Mouse (Mus musculus) midbrain, embryonic 16.5 days (tissue): ENCODE measurements around the gene R3hdm1. TPM values are rescaled to one million over a fixed set of nuclear protein-coding genes. Genes with fewer than 3 reads are reported as not detected.

ENCODE experiments used
- ATAC-seq: fragments of 200-750 bp; cut with Nextera tagmentation; 2 replicates; pipeline ENCODE4 v1.8.0; 2017; ENCODE audit warnings: moderate TSS enrichment
- H3K27ac ChIP-seq: fragments of 300-500 bp; sonication (generic); 2 replicates; pipeline ENCODE4 v1.5.1; 2014; ENCODE audit warnings: mild to moderate bottlenecking, low read length, mixed read lengths
- H3K27me3 ChIP-seq: fragments of 300-500 bp; sonication (generic); 2 replicates; pipeline ENCODE4 v1.6.1; 2014; ENCODE audit warnings: low read depth, low read length, mixed read lengths; ENCODE audit not compliant: control insufficient read depth, insufficient read depth
- H3K36me3 ChIP-seq: fragments of 300-500 bp; sonication (generic); 2 replicates; pipeline ENCODE4 v1.6.1; 2014; ENCODE audit warnings: mild to moderate bottlenecking, low read length, moderate library complexity, mixed read lengths; ENCODE audit not compliant: control insufficient read depth, insufficient read depth
- H3K4me1 ChIP-seq: fragments of 300-500 bp; sonication (generic); 2 replicates; pipeline ENCODE4 v1.6.1; 2014; ENCODE audit warnings: mild to moderate bottlenecking, low read length, mixed read lengths; ENCODE audit not compliant: control insufficient read depth, insufficient read depth
- H3K4me2 ChIP-seq: fragments of 300-500 bp; sonication (generic); 2 replicates; pipeline ENCODE4 v1.6.1; 2014; ENCODE audit warnings: mild to moderate bottlenecking, low read length, mixed read lengths
- H3K4me3 ChIP-seq: fragments of 300-500 bp; sonication (generic); 2 replicates; pipeline ENCODE4 v1.5.1; 2014; ENCODE audit warnings: low read depth, mild to moderate bottlenecking, low read length, moderate library complexity, mixed read lengths
- H3K9ac ChIP-seq: fragments of 300-500 bp; sonication (generic); 2 replicates; pipeline ENCODE4 v1.6.1; 2014; ENCODE audit warnings: low read depth, low read length, mixed read lengths
- H3K9me3 ChIP-seq: fragments of 300-500 bp; sonication (generic); replicated peaks from 2 replicates; pipeline ENCODE4 v1.6.1; 2014; ENCODE audit warnings: mild to moderate bottlenecking, low read length, mixed read lengths; ENCODE audit not compliant: control insufficient read depth, poor library complexity, severe bottlenecking
- WGBS: fragments of 180-500 bp; shearing (Covaris S2); extraction: QIAGEN DNeasy Blood & Tissue Kit; methylation state at CpG from one replicate; pipeline ENCODE4 v1.1.7; 2014; 5-methylcytosine and 5-hydroxymethylcytosine counted together
- polyA plus RNA-seq: library from polyadenylated mRNA; unstranded; fragments of >200 nt; fragmentation: Nextera tagmentation; extraction: Ambion mirVana; gene quantifications from 2 replicates; pipeline ENCODE4 v1.2.1, GENCODE M21; 2015

R3hdm1 gene
- polyA plus RNA-seq, 1 experiment from 2014 or later: 84.1 TPM

DNA sequence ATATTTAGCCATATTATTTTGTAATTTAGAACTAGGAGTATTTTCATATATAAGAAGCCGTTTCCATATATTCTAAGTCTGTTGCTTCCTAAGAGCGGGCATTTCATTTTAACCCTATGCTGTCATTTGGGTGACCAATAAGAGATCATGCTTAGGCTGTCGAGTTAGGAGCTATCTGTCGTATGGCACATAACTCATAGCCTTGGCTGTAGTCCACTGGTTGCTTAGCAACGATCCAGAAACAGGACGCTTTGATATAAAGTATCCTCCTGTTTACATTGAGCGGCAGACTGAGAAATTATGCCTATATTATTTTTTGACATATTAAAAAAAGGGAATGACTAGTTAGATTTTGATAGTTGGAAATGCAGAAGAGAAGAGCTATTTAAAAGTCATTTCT, 89.3 kb downstream of the R3hdm1 start:
- Histone ChIP-seq H3K4me3 (no peak overlapping the region), H3K27ac (no peak overlapping the region), H3K4me2 (no peak overlapping the region), H3K4me1 (no peaks in the 10 kb centered on the region), H3K9me3 (no peaks in the 10 kb centered on the region), H3K36me3 (peaks cover 15% of the 10 kb centered on the region), H3K9ac (no peak overlapping the region), H3K27me3 (no peaks in the 10 kb centered on the region)
- ATAC-seq: no peak
- WGBS: 79% methylated on average over 7 of the region's 7 CpGs

DNA sequence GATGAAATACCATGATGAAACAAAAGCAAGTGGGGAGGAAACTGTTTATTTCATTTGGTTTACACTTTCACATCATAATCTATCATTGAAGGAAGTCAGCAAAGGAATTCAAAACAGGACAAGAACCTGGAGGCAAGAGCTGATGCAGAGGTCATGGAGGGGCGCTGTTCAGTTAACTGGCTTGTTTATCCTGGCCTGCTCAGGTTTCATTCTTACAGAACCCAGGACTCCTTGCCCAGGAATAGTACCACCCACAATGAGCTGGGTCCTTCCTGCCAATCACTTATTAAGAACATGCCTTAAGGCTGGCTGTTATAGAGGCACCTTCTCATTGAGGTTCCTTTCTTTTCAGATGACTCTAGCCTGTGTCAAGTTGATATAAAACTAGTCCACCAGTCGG, 90.9 kb downstream of the R3hdm1 start:
- Histone ChIP-seq H3K27me3 (no peaks in the 10 kb centered on the region), H3K9ac (no peak overlapping the region), H3K27ac (no peak overlapping the region), H3K36me3 (peaks cover 17% of the 10 kb centered on the region), H3K4me2 (no peak overlapping the region), H3K9me3 (no peaks in the 10 kb centered on the region), H3K4me1 (no peaks in the 10 kb centered on the region), H3K4me3 (no peak overlapping the region)
- WGBS: 88% methylated on average over 2 of the region's 2 CpGs
- ATAC-seq: no peak

DNA sequence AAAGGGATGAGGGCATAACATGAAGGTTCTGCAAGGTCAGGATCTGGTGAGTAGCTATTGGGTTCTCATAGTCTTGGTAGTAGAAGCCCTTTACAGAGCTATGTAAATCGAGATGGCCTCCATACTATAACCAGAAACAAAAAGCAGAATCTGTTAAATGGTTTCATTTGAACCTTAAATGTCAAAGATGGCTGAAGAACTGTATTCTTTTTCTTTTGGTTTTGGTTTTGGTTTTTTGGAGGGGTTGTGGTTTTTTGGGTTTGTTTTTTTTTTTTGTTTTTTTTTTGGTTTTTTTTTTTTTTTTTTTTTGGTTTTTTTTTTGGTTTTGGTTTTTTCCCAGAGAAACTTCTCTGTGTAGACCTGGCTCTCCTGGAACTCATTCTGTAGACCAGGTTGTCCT, 94.3 kb downstream of the R3hdm1 start:
- Histone ChIP-seq H3K4me3 (no peak overlapping the region), H3K4me1 (no peaks in the 10 kb centered on the region), H3K9ac (no peak overlapping the region), H3K9me3 (no peaks in the 10 kb centered on the region), H3K36me3 (peaks cover 17% of the 10 kb centered on the region), H3K27ac (no peak overlapping the region), H3K4me2 (no peak overlapping the region), H3K27me3 (no peaks in the 10 kb centered on the region)
- ATAC-seq: no peak
- WGBS: 100% methylated on average over 1 of the region's 1 CpGs

DNA sequence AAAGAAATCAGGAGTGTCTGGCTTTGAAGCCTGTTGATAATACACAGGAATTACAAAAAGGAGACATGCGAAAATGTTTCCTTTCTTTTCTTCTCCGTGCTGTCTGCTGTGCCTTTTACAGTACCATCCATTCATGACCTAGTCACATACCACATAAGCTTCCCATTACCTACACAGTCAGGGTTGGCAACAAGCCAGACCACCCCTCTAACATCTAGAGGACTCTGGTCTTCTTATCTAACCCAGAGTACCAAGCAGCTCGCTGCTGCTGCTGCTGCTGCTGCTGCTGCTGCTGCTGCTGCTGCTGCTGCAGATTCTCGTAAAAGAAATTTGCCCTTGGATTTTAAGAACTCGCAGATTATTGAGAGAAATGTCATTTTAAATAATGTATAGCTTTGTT, 110.2 kb downstream of the R3hdm1 start:
- WGBS: 87% methylated on average over 5 of the region's 5 CpGs
- Histone ChIP-seq H3K4me2 (no peak overlapping the region), H3K36me3 (peaks cover 16% of the 10 kb centered on the region), H3K4me1 (no peaks in the 10 kb centered on the region), H3K9ac (no peak overlapping the region), H3K27ac (no peak overlapping the region), H3K27me3 (no peaks in the 10 kb centered on the region), H3K4me3 (no peak overlapping the region), H3K9me3 (no peaks in the 10 kb centered on the region)
- ATAC-seq: no peak

DNA sequence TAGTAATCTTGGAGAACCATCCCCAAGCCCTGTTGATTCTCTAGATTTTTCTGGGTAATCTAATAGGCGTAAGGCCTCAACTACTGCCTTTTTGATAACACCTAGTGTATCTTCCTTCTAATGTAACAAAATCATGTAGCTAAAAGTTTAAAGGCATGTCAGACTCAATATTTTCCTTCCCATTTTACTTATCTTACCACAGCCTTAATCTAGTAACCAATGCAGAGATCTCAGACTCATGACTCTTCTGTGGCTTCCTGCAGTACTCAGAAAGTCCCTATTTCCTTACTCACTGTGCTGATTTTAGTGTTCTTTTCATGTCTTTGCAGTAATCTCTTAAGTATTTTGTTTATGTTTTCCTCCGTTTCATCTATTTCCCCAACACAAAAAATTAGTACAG, 118.8 kb downstream of the R3hdm1 start:
- no peak for ATAC-seq
- Histone ChIP-seq H3K9ac (no peak overlapping the region), H3K4me2 (no peak overlapping the region), H3K4me3 (no peak overlapping the region), H3K4me1 (no peaks in the 10 kb centered on the region), H3K9me3 (no peaks in the 10 kb centered on the region), H3K27me3 (no peaks in the 10 kb centered on the region), H3K27ac (no peak overlapping the region), H3K36me3 (peaks cover 7% of the 10 kb centered on the region; the same call in 1 of the 2 replicates)
- WGBS: 97% methylated on average over 2 of the region's 2 CpGs

DNA sequence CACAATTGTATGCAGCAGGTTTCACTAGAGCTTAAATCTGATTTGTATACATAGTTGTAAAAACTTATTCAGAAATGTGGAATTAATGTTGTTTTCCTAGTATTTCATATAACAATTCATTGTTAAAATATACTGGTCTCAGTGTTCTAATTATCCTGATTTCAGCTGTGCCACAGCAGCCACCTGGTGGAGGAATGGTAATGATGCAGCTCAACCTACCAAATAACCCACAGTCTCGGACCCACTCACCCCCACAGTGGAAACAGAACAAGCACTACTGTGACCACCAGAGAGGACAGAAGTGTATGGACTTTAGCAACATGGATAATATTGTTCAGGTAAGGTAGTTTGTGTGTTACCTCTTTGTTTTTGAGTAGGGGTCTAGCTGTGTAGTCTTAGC, 120.2 kb downstream of the R3hdm1 start:
- WGBS: 78% methylated on average over 1 of the region's 1 CpGs
- Histone ChIP-seq H3K4me2 (no peak overlapping the region), H3K36me3 (peaks cover 7% of the 10 kb centered on the region; the same call in 1 of the 2 replicates), H3K4me3 (no peak overlapping the region), H3K9ac (no peak overlapping the region), H3K4me1 (no peaks in the 10 kb centered on the region), H3K9me3 (no peaks in the 10 kb centered on the region), H3K27ac (no peak overlapping the region), H3K27me3 (no peaks in the 10 kb centered on the region)
- ATAC-seq: no peak

DNA sequence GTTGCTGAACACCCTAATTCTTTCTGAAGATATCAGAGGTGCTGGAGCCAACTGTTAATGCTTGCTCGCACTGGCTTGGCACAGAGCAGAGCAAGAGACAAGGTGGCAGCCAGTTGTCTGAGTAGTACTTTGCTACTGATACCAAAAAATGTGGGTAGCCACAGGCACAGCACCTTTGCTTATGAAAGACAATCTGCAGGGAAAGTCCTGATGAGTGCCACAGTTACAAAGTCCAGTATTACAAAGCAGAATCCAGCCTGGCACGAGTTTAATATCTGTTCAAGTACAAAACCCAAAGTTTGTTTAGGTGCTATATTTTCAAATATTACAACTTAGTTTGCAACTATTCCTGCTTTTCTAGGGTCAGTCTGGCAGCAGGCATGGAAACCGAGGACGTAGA, 132.1 kb downstream of the R3hdm1 start:
- H3K4me1 ChIP-seq: no peaks in the 10 kb centered on the region
- H3K4me2 ChIP-seq: no peak overlapping the region
- no peaks in the 10 kb centered on the region for H3K27me3 ChIP-seq
- WGBS: 96% methylated on average over 4 of the region's 4 CpGs
- no peaks in the 10 kb centered on the region for H3K9me3 ChIP-seq
- H3K9ac ChIP-seq: no peak overlapping the region
- no peak for ATAC-seq
- H3K36me3 ChIP-seq: peaks cover 42% of the 10 kb centered on the region
- no peak overlapping the region for H3K4me3 ChIP-seq
- H3K27ac ChIP-seq: no peak overlapping the region

DNA sequence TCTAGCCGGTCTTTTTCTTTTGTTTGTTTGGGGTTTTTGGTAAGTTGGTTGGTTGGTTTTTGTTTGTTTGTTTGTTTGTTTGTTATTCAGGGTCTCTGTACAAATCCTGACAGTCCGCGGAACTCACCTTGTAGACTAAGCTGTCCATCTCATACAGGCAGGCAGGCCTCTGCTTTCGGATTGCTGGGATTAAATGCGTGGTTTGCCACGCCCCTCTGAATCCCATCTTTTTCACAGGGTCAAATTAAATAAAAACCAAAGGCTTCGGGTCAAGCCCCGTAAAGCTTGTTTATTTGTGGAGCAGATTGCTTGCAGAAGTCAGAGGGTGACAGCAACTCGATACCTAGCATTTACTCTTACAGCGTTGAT, 140.5 kb downstream of the R3hdm1 start, which contains the start of gene Ubxn4:
Gene Ubxn4 (plus strand): TSS at position 338 of the 369 bp plus-strand sequence.
- Histone ChIP-seq H3K9ac (peak within 1 kb of the TSS; percentile 93), H3K4me2 (peak within 1 kb of the TSS; percentile 88), H3K27me3 (no peaks in the 10 kb centered on the region), H3K4me1 (peaks cover 12% of the 10 kb centered on the region), H3K9me3 (no peaks in the 10 kb centered on the region), H3K27ac (peak within 1 kb of the TSS; percentile 91), H3K36me3 (peaks cover 3% of the 10 kb centered on the region; the same call in 1 of the 2 replicates), H3K4me3 (peak within 1 kb of the TSS; percentile 85)
- 10% methylated on average over 10 of the region's 10 CpGs for WGBS
- peak; percentile 57 for ATAC-seq

DNA sequence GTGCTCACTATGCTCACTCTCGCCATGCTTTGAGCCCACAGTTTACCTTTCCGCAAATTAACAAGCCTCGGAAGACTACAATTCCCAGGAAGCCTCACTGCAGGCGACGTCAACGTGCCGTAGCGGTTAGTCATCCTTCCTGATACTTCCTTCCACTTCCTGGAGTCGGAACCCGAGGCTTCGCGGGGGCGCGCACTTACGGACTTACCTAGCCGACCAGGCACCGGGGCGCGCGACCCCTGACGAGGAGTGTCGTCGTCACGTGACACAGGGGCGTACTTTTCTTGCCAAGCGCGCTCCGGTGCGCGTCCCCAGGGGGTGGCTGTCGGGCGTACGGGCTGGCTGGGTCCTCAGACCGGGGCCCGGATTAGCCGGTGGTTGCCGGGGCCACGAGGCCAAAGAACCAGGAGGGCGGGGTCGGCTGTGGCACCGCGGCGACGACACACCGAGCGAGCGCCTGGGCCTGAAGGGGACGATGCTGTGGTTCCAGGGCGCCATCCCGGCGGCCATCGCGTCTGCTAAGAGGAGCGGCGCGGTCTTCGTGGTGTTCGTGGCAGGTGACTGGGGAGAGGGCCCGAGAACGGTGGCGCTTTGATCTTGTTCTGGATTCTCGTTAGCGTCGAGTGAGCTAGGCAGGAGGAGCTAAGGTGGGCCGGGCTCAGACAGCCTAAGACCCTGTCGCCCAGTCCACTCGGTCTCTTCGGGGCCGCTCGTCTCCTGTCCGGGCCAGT, 141.1 kb downstream of the R3hdm1 start:
- peak; percentile 95 for ATAC-seq
- Histone ChIP-seq H3K4me2 (peak overlapping the region; percentile 88), H3K4me3 (peak overlapping the region; percentile 85), H3K4me1 (peaks cover 12% of the 10 kb centered on the region), H3K27ac (peak overlapping the region; percentile 91), H3K27me3 (no peaks in the 10 kb centered on the region), H3K9ac (peak overlapping the region; percentile 93), H3K9me3 (no peaks in the 10 kb centered on the region), H3K36me3 (peaks cover under 1% of the 10 kb centered on the region; the same call in 1 of the 2 replicates)
- WGBS: under 1% methylated on average over 67 of the region's 71 CpGs
